Mouse (Mus musculus) hindbrain, embryonic 11.5 days (tissue): Measurements from ENCODE around the gene Malsu1. TPM values are rescaled to one million over a fixed set of nuclear protein-coding genes. Genes with fewer than 3 reads are reported as not detected.

Source experiments
- ATAC-seq: fragments of 200-750 bp; cut with Nextera tagmentation; 2 replicates; pipeline ENCODE4 v1.8.0; 2017; ENCODE audit warnings: mild to moderate bottlenecking, moderate TSS enrichment, moderate library complexity; ENCODE audit not compliant: low FRiP score
- DNase-seq: peaks from one replicate; pipeline ENCODE4 v3.0.0-alpha.2; 2015; ENCODE audit warnings: low spot score
- H3K27ac ChIP-seq: fragments of 300-500 bp; sonication (generic); 2 replicates; pipeline ENCODE4 v1.5.1; 2014; ENCODE audit warnings: mild to moderate bottlenecking, low read depth, low read length
- H3K27me3 ChIP-seq: fragments of 300-500 bp; sonication (generic); 2 replicates; pipeline ENCODE4 v1.6.1; 2014; ENCODE audit warnings: mild to moderate bottlenecking, low read length, moderate library complexity, mixed read lengths; ENCODE audit not compliant: control insufficient read depth, insufficient read depth
- H3K36me3 ChIP-seq: fragments of 300-500 bp; sonication (generic); 2 replicates; pipeline ENCODE4 v1.6.1; 2014; ENCODE audit warnings: mild to moderate bottlenecking, low read length, moderate library complexity, mixed read lengths; ENCODE audit not compliant: control insufficient read depth, insufficient read depth
- H3K4me1 ChIP-seq: fragments of 300-500 bp; sonication (generic); replicated peaks from 2 replicates; pipeline ENCODE4 v1.6.1; 2014; ENCODE audit warnings: low read length, mixed read lengths; ENCODE audit not compliant: control insufficient read depth, insufficient read depth
- H3K4me2 ChIP-seq: fragments of 300-500 bp; sonication (generic); replicated peaks from 2 replicates; pipeline ENCODE4 v1.6.1; 2014; ENCODE audit warnings: mild to moderate bottlenecking, low read depth, low read length
- H3K4me3 ChIP-seq: fragments of 300-500 bp; sonication (generic); 2 replicates; pipeline ENCODE4 v1.5.1; 2014; ENCODE audit warnings: low read depth, low read length
- H3K9ac ChIP-seq: fragments of 300-500 bp; sonication (generic); 2 replicates; pipeline ENCODE4 v1.6.1; 2014; ENCODE audit warnings: low read depth, low read length
- H3K9me3 ChIP-seq: fragments of 300-500 bp; sonication (generic); 2 replicates; pipeline ENCODE4 v1.6.1; 2016; ENCODE audit warnings: low read length; ENCODE audit not compliant: control insufficient read depth
- WGBS: fragments of 180-500 bp; shearing (Covaris S2); extraction: QIAGEN DNeasy Blood & Tissue Kit; methylation state at CpG from one replicate; pipeline ENCODE4 v1.1.7; 2014; 5-methylcytosine and 5-hydroxymethylcytosine counted together
- polyA plus RNA-seq: library from polyadenylated mRNA; unstranded; fragments of >200 nt; fragmentation: Nextera tagmentation; extraction: Ambion mirVana; gene quantifications from 2 replicates; pipeline ENCODE4 v1.2.1, GENCODE M21; 2014

Gene Malsu1
- polyA plus RNA-seq, 1 experiment from 2014 or later, result 57.9 TPM

DNA sequence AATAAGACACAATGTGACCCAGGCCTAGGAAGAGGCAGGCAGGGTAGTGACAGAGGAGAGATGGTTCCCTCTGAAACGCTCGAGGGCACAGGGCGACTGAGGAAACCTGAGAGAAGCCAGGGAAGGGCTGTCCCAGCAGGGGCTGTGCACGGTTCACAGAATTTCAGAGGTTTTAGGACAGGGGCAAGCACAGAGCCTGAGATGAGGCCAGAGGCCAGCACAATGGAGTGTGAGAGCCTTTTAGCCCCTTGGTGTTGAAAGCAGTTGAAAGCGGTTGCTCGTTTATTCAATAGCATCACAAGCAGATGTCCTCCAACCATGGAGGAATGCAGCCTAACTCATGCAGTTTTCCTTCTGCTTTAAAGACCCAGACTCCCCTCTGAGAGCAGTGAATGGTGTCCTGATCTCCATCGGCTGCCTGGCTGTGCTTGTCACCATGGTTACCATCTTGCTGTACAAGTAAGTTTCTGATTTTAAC lies 18.3 kb upstream of the Malsu1 start:
- no peaks in the 10 kb centered on the region for H3K27me3 ChIP-seq
- no peaks in the 10 kb centered on the region for H3K9me3 ChIP-seq
- ATAC-seq (peak; percentile 68), DNase-seq (peak; percentile 50)
- no peak overlapping the region for H3K4me2 ChIP-seq
- peak overlapping the region; percentile 31; the same call in 1 of the 2 replicates for H3K9ac ChIP-seq
- H3K36me3 ChIP-seq, result no peaks in the 10 kb centered on the region
- 2% methylated on average over 7 of the region's 7 CpGs for WGBS
- H3K4me1 ChIP-seq, result no peaks in the 10 kb centered on the region
- H3K27ac ChIP-seq, result peak overlapping the region; percentile 75
- H3K4me3 ChIP-seq, result no peak overlapping the region

DNA sequence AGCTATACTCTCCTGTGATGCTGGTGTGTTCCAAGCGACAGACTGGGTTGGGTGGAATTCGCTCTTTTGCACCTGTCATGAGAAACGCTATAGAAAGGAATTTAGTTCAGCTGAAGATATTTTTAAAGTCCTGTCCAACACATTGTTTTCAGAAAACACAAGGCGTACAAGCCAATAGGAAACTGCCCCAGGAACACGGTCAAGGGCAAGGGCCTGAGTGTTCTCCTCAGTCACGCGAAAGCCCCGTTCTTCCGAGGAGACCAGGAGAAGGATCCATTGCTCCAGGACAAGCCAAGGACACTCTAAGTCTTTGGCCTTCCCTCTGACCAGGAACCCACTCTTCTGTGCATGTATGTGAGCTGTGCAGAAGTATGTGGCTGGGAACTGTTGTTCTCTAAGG lies 17.6 kb upstream of the Malsu1 start:
- DNase-seq (no peak), ATAC-seq (no peak)
- H3K4me1 ChIP-seq, result no peaks in the 10 kb centered on the region
- H3K9me3 ChIP-seq, result no peaks in the 10 kb centered on the region
- no peak overlapping the region for H3K4me3 ChIP-seq
- no peak overlapping the region for H3K27ac ChIP-seq
- H3K9ac ChIP-seq, result no peak overlapping the region
- no peaks in the 10 kb centered on the region for H3K36me3 ChIP-seq
- 57% methylated on average over 9 of the region's 9 CpGs for WGBS
- no peak overlapping the region for H3K4me2 ChIP-seq
- no peaks in the 10 kb centered on the region for H3K27me3 ChIP-seq

DNA sequence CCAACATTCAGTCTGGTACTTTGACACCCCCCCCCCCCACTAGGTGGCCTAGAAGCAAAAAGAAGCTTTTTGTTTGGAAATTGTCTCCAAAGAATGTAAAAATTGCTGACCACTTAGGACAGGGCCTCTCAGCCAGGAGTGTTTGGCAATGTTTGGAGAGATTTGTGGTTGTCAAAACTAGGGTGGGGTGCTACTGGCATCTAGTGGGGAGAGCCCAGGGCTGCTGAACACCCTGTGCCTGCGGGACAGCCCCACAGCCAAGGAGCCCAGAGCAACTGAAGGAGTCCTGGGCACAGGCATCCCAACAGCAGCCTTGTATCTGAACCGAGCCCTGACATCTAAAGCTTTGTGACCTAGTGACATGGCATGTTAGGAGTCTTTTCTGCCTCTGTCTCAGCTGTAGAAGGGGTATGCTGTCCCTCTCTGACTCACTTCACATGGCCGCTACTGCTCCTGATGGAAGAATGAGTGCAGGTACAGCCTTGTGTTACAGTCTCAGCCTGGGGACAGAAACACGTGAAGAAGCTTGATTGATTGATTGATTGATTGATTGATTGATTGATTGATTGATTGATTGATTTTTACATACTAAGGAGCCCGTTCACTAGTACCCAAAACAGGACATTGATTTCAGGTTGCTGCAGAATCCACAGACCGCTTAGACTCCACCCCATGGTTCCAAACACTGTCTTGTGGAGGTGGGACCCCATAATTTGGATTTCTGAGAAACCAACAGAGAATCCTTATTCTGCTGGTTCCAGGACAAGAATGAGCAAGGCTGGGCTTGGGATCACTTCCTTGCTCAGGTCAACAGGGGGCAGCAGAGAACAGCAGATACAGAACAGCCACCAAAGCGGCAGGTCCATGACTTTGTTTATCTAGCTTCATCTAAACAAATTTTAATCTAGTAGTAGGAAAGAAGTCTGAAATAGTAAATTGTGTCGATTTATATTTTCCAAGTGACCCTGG lies 16.3 kb upstream of the Malsu1 start:
- 36% methylated on average over 8 of the region's 8 CpGs for WGBS
- H3K27me3 ChIP-seq, result no peaks in the 10 kb centered on the region
- DNase-seq (peak; percentile 83), ATAC-seq (no peak)
- H3K9me3 ChIP-seq, result no peaks in the 10 kb centered on the region
- no peak overlapping the region for H3K9ac ChIP-seq
- H3K4me3 ChIP-seq, result no peak overlapping the region
- no peak overlapping the region for H3K27ac ChIP-seq
- no peaks in the 10 kb centered on the region for H3K4me1 ChIP-seq
- H3K4me2 ChIP-seq, result no peak overlapping the region
- H3K36me3 ChIP-seq, result no peaks in the 10 kb centered on the region

DNA sequence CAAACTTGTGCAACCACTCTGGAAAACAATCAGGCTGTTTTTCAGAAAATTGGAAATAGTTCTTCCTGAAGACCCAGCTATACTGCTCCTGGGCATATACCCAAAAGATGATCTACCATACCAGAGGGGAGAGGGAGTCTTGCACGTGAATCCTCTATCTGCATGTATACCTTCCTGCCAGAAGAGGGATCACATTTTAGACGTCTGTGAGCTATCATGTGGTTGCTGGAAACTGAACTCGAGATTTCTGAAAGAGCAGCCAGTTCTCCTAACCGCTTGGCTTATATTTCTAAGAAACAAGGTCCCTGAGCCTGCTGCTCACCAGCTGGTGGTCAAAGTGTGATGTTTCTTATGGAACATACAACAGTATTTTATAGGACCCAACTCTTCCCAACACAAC lies 5.2 kb upstream of the Malsu1 start:
- no peak overlapping the region for H3K4me2 ChIP-seq
- 46% methylated on average over 4 of the region's 4 CpGs for WGBS
- H3K4me1 ChIP-seq, result no peaks in the 10 kb centered on the region
- H3K27me3 ChIP-seq, result no peaks in the 10 kb centered on the region
- no peak for ATAC-seq
- H3K9ac ChIP-seq, result no peak overlapping the region
- DNase-seq, result no peak
- H3K36me3 ChIP-seq, result no peaks in the 10 kb centered on the region
- no peaks in the 10 kb centered on the region for H3K9me3 ChIP-seq
- H3K27ac ChIP-seq, result no peak overlapping the region
- no peak overlapping the region for H3K4me3 ChIP-seq

DNA sequence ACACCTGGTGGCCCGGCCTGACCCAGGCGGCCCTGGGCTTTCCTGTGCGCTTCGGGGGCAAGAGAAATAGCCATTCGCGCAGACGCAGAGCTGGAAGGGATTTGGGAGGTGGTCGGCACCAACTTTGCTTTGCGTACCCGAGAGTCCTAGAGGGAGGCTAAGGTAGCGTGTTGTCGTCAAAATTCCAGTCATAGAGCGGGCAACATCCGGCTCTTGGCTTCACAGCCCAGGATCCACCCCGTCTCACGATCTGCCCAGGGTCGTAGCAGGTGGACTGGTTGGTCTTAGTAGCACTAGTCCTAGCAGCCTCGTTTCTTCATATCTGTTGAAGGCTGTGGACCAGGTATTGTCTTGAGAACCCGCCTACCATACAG lies 509 bp downstream of the Malsu1 start:
- Histone ChIP-seq H3K36me3 (no peaks in the 10 kb centered on the region), H3K9ac (peak overlapping the region; percentile 95), H3K4me2 (peak overlapping the region; percentile 64), H3K9me3 (no peaks in the 10 kb centered on the region), H3K27me3 (no peaks in the 10 kb centered on the region), H3K27ac (peak overlapping the region; percentile 75; the same call in 1 of the 2 replicates), H3K4me3 (peak overlapping the region; percentile 99), H3K4me1 (peaks cover 3% of the 10 kb centered on the region; the same call in 1 of the 2 replicates)
- peak; percentile 67 for ATAC-seq
- WGBS, result 1% methylated on average over 19 of the region's 19 CpGs
- no peak for DNase-seq

DNA sequence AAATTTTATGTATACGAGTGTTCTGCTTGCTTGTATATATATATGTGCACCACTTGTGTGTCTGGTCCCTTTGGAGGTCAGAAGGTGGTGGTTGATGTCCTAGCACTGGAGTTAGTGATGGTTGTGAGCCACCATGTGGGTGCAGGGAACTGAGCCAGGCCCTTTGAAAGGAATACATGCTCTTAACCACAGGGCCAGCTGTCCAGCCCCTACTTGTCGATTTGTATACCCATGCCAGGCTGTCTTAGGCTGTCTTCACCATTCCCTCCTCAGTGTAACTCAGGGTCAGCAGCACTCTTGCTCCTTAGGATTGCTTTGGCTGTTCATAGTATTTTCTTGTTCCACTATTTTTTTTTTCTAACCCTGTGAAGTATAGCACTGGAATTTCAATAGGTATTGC lies 4.3 kb downstream of the Malsu1 start:
- H3K27me3 ChIP-seq, result no peaks in the 10 kb centered on the region
- 82% methylated on average over 2 of the region's 2 CpGs for WGBS
- H3K4me2 ChIP-seq, result no peak overlapping the region
- no peaks in the 10 kb centered on the region for H3K9me3 ChIP-seq
- no peak overlapping the region for H3K4me3 ChIP-seq
- H3K36me3 ChIP-seq, result no peaks in the 10 kb centered on the region
- no peak overlapping the region for H3K27ac ChIP-seq
- DNase-seq (no peak), ATAC-seq (no peak)
- H3K4me1 ChIP-seq, result peaks cover 3% of the 10 kb centered on the region; the same call in 1 of the 2 replicates
- no peak overlapping the region for H3K9ac ChIP-seq

DNA sequence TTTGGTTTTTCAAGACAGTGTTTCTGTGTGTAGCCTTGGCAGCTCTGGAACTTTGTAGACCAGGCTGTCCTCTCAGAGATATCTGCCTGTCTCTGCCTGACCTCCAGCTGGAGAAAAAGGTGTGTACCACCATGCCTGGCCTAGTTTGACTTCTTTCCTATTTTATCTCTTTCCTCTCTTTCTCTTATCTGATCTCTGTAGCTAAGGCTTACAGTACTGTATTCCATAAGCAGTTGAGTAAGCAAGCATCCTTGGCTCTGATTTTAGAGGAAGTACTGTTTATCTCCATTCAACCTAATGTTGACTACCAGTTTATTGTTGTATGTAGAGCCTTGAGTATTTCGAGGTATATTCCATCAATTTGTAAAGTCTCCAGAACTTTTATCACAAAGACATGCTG lies 5.7 kb downstream of the Malsu1 start:
- no peak overlapping the region for H3K9ac ChIP-seq
- peaks cover 9% of the 10 kb centered on the region; the same call in 1 of the 2 replicates for H3K36me3 ChIP-seq
- H3K9me3 ChIP-seq, result no peaks in the 10 kb centered on the region
- H3K4me3 ChIP-seq, result no peak overlapping the region
- 88% methylated on average over 1 of the region's 1 CpGs for WGBS
- DNase-seq, result no peak
- no peak overlapping the region for H3K4me2 ChIP-seq
- no peak overlapping the region for H3K27ac ChIP-seq
- H3K4me1 ChIP-seq, result peaks cover 3% of the 10 kb centered on the region; the same call in 1 of the 2 replicates
- no peaks in the 10 kb centered on the region for H3K27me3 ChIP-seq
- no peak for ATAC-seq

DNA sequence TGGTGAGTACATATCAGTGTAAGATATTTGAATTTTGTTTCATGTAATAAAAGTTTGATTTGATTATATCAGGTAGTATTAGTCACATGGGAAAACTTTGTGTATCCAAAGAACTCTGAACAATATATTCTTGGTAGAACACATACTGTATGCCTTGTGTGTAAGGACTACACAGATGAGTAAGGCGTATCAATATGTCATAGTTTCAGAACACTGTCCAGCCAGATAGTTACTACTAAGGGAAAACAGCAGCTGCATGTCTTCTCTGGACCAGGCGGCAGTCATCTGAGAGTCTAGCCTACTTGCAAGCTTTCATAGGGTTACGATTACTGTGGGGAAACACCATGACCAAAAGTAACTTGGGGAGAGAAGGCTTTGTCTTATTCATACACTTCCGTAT lies 9.4 kb downstream of the Malsu1 start:
- 96% methylated on average over 4 of the region's 4 CpGs for WGBS
- no peak overlapping the region for H3K27ac ChIP-seq
- no peak overlapping the region for H3K9ac ChIP-seq
- H3K27me3 ChIP-seq, result no peaks in the 10 kb centered on the region
- peaks cover 13% of the 10 kb centered on the region for H3K36me3 ChIP-seq
- ATAC-seq (no peak), DNase-seq (no peak)
- no peak overlapping the region for H3K4me2 ChIP-seq
- no peak overlapping the region for H3K4me3 ChIP-seq
- no peaks in the 10 kb centered on the region for H3K4me1 ChIP-seq
- H3K9me3 ChIP-seq, result no peaks in the 10 kb centered on the region

DNA sequence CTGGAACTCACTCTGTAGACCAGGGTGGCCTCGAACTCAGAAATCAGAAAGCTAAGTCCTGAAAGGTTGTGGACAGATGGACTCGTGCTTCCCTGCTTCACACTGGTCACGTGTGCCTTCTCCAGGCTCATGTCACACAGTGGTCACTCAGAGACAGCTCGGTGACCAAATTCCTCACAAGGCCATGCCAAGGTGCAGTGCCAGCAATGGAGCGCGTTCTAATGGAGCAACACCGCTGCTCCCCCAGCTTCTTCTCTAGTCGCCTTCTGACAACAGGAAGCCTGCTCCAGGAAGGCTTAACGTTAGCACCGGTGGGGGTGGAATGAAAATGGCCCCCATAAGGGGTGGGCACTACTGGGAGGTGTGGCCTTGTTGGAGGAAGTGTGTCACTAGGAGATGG lies 21.4 kb downstream of the Malsu1 start:
- Histone ChIP-seq H3K27ac (no peak overlapping the region), H3K36me3 (peaks cover 16% of the 10 kb centered on the region)
- 92% methylated on average over 10 of the region's 10 CpGs for WGBS

More for the DNA sequence above, 21.4 kb downstream of the Malsu1 start:
- Histone ChIP-seq H3K9ac (no peak overlapping the region), H3K4me3 (no peak overlapping the region), H3K4me2 (no peak overlapping the region), H3K4me1 (no peaks in the 10 kb centered on the region), H3K9me3 (no peaks in the 10 kb centered on the region), H3K27me3 (no peaks in the 10 kb centered on the region)
- no peak for ATAC-seq
- no peak for DNase-seq
